Mouse (Mus musculus) forebrain, embryonic 14.5 days (tissue): Measurements from ENCODE around the gene Cdkn1b. TPM values are rescaled to one million over a fixed set of nuclear protein-coding genes. Genes with fewer than 3 reads are reported as not detected.
A peak's percentile ranks its signal among the peaks of the same experiment; 100 is the strongest.

Experiments
- ATAC-seq: fragments of 200-750 bp; cut with Nextera tagmentation; 2 replicates; pipeline ENCODE4 v1.8.0; 2017; ENCODE audit warnings: mild to moderate bottlenecking, moderate library complexity
- DNase-seq: peaks from one replicate; pipeline ENCODE4 v3.0.0-alpha.2; 2015; ENCODE audit warnings: low spot score
- H3K27ac ChIP-seq: fragments of 300-500 bp; sonication (generic); 2 replicates; pipeline ENCODE4 v1.5.1; 2014; ENCODE audit warnings: low read depth, mild to moderate bottlenecking, control low read depth, low read length, moderate library complexity
- H3K27me3 ChIP-seq: fragments of 300-500 bp; sonication (generic); replicated peaks from 2 replicates; pipeline ENCODE4 v1.6.1; 2014; ENCODE audit warnings: low read length, control low read depth, mixed read lengths; ENCODE audit not compliant: control insufficient read depth, insufficient read depth
- H3K36me3 ChIP-seq: fragments of 300-500 bp; sonication (generic); 2 replicates; pipeline ENCODE4 v1.6.1; 2014; ENCODE audit warnings: low read length, control low read depth; ENCODE audit not compliant: control insufficient read depth, insufficient read depth
- H3K4me1 ChIP-seq: fragments of 300-500 bp; sonication (generic); 2 replicates; pipeline ENCODE4 v1.6.1; 2014; ENCODE audit warnings: antibody characterized with exemption, low read length, control low read depth; ENCODE audit not compliant: control insufficient read depth, insufficient read depth
- H3K4me2 ChIP-seq: fragments of 300-500 bp; sonication (generic); 2 replicates; pipeline ENCODE4 v1.6.1; 2014; ENCODE audit warnings: mild to moderate bottlenecking, control low read depth, low read length
- H3K4me3 ChIP-seq: fragments of 300-500 bp; sonication (generic); 2 replicates; pipeline ENCODE4 v1.5.1; 2014; ENCODE audit warnings: low read depth, low read length, control low read depth
- H3K9ac ChIP-seq: fragments of 300-500 bp; sonication (generic); 2 replicates; pipeline ENCODE4 v1.6.1; 2014; ENCODE audit warnings: mild to moderate bottlenecking, low read length, control low read depth, moderate library complexity
- H3K9me3 ChIP-seq: fragments of 300-500 bp; sonication (generic); replicated peaks from 2 replicates; pipeline ENCODE4 v1.6.1; 2016; ENCODE audit warnings: low read length, control low read depth, mixed read lengths; ENCODE audit not compliant: control insufficient read depth
- WGBS: fragments of 180-500 bp; shearing (Covaris S2); extraction: QIAGEN DNeasy Blood & Tissue Kit; methylation state at CpG from one replicate; pipeline ENCODE4 v1.1.7; 2014; 5-methylcytosine and 5-hydroxymethylcytosine counted together
- polyA plus RNA-seq: library from polyadenylated mRNA; unstranded; fragments of >200 nt; fragmentation: Nextera tagmentation; extraction: Ambion mirVana; gene quantifications from 2 replicates; pipeline ENCODE4 v1.2.1, GENCODE M21; 2014

Gene Cdkn1b
- polyA plus RNA-seq, 1 experiment from 2014 or later, result 63.3 TPM

- Histone ChIP-seq H3K4me3 (peak overlapping the region; percentile 36), H3K36me3 (no peaks in the 10 kb centered on the region), H3K9ac (peak overlapping the region; percentile 56), H3K4me2 (peak overlapping the region; percentile 50), H3K4me1 (0 out of 2 replicates have a peak, but pooled peaks cover 7% of the 10 kb centered on the region), H3K27ac (0 out of 2 replicates have a peak overlapping the region, but pooled peaks have one; percentile 4), H3K27me3 (no peaks in the 10 kb centered on the region), H3K9me3 (no peaks in the 10 kb centered on the region)
- ATAC-seq, result no peak
- 2% methylated on average over 11 of the region's 11 CpGs for WGBS
- DNase-seq, result no peak
Measured at GRCm38 (mm10) chr6:134916641-134917040, 3.6 kb upstream of the Cdkn1b start.

- ATAC-seq (no peak), DNase-seq (peak; percentile 73)
- H3K4me1 ChIP-seq, result peaks cover 7% of the 10 kb centered on the region; the same call in 1 of the 2 replicates
- under 1% methylated on average over 11 of the region's 11 CpGs for WGBS
- no peaks in the 10 kb centered on the region for H3K9me3 ChIP-seq
- H3K27ac ChIP-seq, result no peak overlapping the region
- H3K27me3 ChIP-seq, result no peaks in the 10 kb centered on the region
- peak overlapping the region; percentile 56; the same call in 1 of the 2 replicates for H3K9ac ChIP-seq
- H3K4me3 ChIP-seq, result peak overlapping the region; percentile 36
- peaks cover 1% of the 10 kb centered on the region; the same call in 1 of the 2 replicates for H3K36me3 ChIP-seq
- H3K4me2 ChIP-seq, result peak overlapping the region; percentile 50
Measured at GRCm38 (mm10) chr6:134917087-134917486, 3.1 kb upstream of the Cdkn1b start.

DNA sequence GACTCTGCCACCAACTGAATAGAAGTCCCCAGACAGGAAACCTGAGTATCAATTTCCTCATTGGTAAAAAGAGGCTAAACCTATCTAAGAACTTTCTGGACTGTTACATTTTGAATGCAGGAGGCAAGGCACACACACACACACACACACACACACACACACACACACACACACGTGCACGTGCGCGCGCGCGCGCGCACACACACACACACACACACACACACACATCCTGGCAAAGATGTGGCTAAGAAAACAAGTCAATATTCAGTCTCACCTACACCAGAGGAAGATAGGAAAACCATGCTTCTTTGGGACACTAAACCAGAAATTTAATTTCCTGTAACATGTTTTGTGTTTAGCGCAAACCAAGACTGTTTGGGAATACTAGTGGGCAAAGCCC, 1.4 kb upstream of the Cdkn1b start:
- peaks cover 21% of the 10 kb centered on the region for H3K4me1 ChIP-seq
- DNase-seq (no peak), ATAC-seq (no peak)
- no peak overlapping the region; the same call in 1 of the 2 replicates for H3K4me3 ChIP-seq
- no peak overlapping the region for H3K4me2 ChIP-seq
- WGBS, result 94% methylated on average over 10 of the region's 10 CpGs
- H3K9ac ChIP-seq, result 0 out of 2 replicates have a peak overlapping the region, but pooled peaks have one; percentile 97
- H3K27ac ChIP-seq, result no peak overlapping the region
- H3K27me3 ChIP-seq, result no peaks in the 10 kb centered on the region
- H3K9me3 ChIP-seq, result no peaks in the 10 kb centered on the region
- peaks cover 11% of the 10 kb centered on the region for H3K36me3 ChIP-seq

- Histone ChIP-seq H3K9me3 (no peaks in the 10 kb centered on the region), H3K4me1 (peaks cover 25% of the 10 kb centered on the region), H3K9ac (peak overlapping the region; percentile 97), H3K4me3 (peak overlapping the region; percentile 82), H3K36me3 (peaks cover 15% of the 10 kb centered on the region), H3K27me3 (no peaks in the 10 kb centered on the region), H3K27ac (peak overlapping the region; percentile 99), H3K4me2 (peak overlapping the region; percentile 92)
- ATAC-seq, result no peak; the same call in 1 of the 2 replicates
- WGBS, result 2% methylated on average over 37 of the region's 37 CpGs
- no peak for DNase-seq
Measured at GRCm38 (mm10) chr6:134919511-134920189, 551 bp upstream of the Cdkn1b start.

GRCm38 (mm10) chr6:134921014-134921694, 953 bp downstream of the Cdkn1b start:
- ATAC-seq (no peak), DNase-seq (peak; percentile 58)
- Histone ChIP-seq H3K36me3 (peaks cover 15% of the 10 kb centered on the region), H3K4me2 (peak overlapping the region; percentile 93), H3K9ac (peak overlapping the region; percentile 97), H3K27me3 (no peaks in the 10 kb centered on the region), H3K4me3 (peak overlapping the region; percentile 82), H3K27ac (peak overlapping the region; percentile 99), H3K9me3 (no peaks in the 10 kb centered on the region), H3K4me1 (peaks cover 25% of the 10 kb centered on the region)
- WGBS, result under 1% methylated on average over 32 of the region's 32 CpGs

DNA sequence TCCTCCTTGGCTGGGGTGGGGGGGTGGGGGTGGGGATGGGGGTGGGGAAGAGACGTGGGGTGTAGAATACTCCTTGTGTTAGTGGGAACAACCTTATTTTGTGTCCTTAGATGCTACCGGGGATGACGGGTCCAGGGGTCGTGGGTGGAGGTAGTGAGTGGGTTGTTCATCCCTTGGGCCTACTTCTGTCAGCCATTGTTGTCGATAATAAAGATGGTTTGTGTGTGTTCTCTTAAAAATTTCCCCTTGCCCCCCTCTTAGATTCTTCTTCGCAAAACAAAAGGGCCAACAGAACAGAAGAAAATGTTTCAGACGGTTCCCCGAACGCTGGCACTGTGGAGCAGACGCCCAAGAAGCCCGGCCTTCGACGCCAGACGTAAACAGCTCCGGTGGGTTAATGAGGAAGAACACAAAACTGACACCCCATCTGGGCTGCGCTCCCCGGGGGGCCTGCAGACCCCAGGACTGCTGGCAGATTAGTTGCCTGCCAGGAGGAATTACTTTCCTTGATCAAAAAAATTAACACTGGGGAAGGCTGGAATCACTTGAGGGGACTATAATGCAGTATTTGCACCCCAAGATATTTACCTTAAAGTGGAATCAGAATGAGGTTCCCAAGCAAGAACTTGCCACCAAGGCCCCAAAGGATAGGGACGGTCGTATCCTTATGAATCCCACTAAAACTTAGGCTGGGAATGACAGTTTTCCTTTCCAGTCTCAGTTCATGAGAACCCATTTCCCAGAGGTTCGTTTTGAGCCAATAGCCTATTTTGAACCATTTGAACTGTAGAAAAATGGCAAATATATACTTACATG, 1.7 kb downstream of the Cdkn1b start:
- DNase-seq, result peak; percentile 64
- H3K36me3 ChIP-seq, result peaks cover 15% of the 10 kb centered on the region
- H3K9ac ChIP-seq, result peak overlapping the region; percentile 97
- H3K27me3 ChIP-seq, result no peaks in the 10 kb centered on the region
- 3% methylated on average over 20 of the region's 20 CpGs for WGBS
- ATAC-seq, result no peak
- H3K4me1 ChIP-seq, result peaks cover 27% of the 10 kb centered on the region
- H3K4me2 ChIP-seq, result peak overlapping the region; percentile 93
- peak overlapping the region; percentile 82 for H3K4me3 ChIP-seq
- peak overlapping the region; percentile 99 for H3K27ac ChIP-seq
- H3K9me3 ChIP-seq, result no peaks in the 10 kb centered on the region

- Histone ChIP-seq H3K36me3 (peaks cover 15% of the 10 kb centered on the region), H3K4me1 (peaks cover 26% of the 10 kb centered on the region), H3K27ac (no peak overlapping the region), H3K9ac (peak overlapping the region; percentile 97), H3K4me3 (peak overlapping the region; percentile 82), H3K4me2 (peak overlapping the region; percentile 93), H3K27me3 (no peaks in the 10 kb centered on the region), H3K9me3 (no peaks in the 10 kb centered on the region)
- DNase-seq, result no peak
- 14% methylated on average over 9 of the region's 9 CpGs for WGBS
- ATAC-seq, result no peak
Measured at GRCm38 (mm10) chr6:134922511-134923195, 2.5 kb downstream of the Cdkn1b start.

GRCm38 (mm10) chr6:134923670-134924069, 3.5 kb downstream of the Cdkn1b start:
- Histone ChIP-seq H3K27ac (no peak overlapping the region), H3K9me3 (no peaks in the 10 kb centered on the region), H3K4me2 (peak overlapping the region; percentile 93), H3K27me3 (no peaks in the 10 kb centered on the region), H3K4me3 (peak overlapping the region; percentile 82), H3K4me1 (peaks cover 28% of the 10 kb centered on the region), H3K9ac (peak overlapping the region; percentile 50; the same call in 1 of the 2 replicates), H3K36me3 (peaks cover 15% of the 10 kb centered on the region)
- WGBS, result 59% methylated on average over 4 of the region's 4 CpGs
- no peak for ATAC-seq
- no peak for DNase-seq
